Mouse (Mus musculus) embryonic facial prominence, embryonic 13.5 days (tissue): Measurements from ENCODE around the gene Tmem239. TPM values are rescaled to one million over a fixed set of nuclear protein-coding genes. Genes with fewer than 3 reads are reported as not detected.

Source experiments
- ATAC-seq: fragments of 200-750 bp; cut with Nextera tagmentation; 2 replicates; pipeline ENCODE4 v1.8.0; 2017; ENCODE audit warnings: low read depth; ENCODE audit not compliant: insufficient number of reproducible peaks, insufficient read depth, low FRiP score, low TSS enrichment
- H3K27ac ChIP-seq: fragments of 300-500 bp; sonication (generic); 2 replicates; pipeline ENCODE4 v1.5.1; 2015; ENCODE audit warnings: moderate library complexity, mild to moderate bottlenecking, inconsistent platforms
- H3K27me3 ChIP-seq: fragments of 300-500 bp; sonication (generic); 2 replicates; pipeline ENCODE4 v1.6.1; 2015; ENCODE audit warnings: mild to moderate bottlenecking, inconsistent platforms
- H3K36me3 ChIP-seq: fragments of 300-500 bp; sonication (generic); 2 replicates; pipeline ENCODE4 v1.6.1; 2015; ENCODE audit warnings: mild to moderate bottlenecking, inconsistent platforms
- H3K4me1 ChIP-seq: fragments of 300-500 bp; sonication (generic); 2 replicates; pipeline ENCODE4 v1.6.1; 2015; ENCODE audit warnings: inconsistent platforms
- H3K4me2 ChIP-seq: fragments of 300-500 bp; sonication (generic); 2 replicates; pipeline ENCODE4 v1.6.1; 2015; ENCODE audit warnings: moderate library complexity, mild to moderate bottlenecking, inconsistent platforms
- H3K4me3 ChIP-seq: fragments of 300-500 bp; sonication (generic); 2 replicates; pipeline ENCODE4 v1.5.1; 2015; ENCODE audit warnings: mild to moderate bottlenecking, inconsistent platforms
- H3K9ac ChIP-seq: fragments of 300-500 bp; sonication (generic); 2 replicates; pipeline ENCODE4 v1.6.1; 2015; ENCODE audit warnings: mild to moderate bottlenecking, inconsistent platforms
- H3K9me3 ChIP-seq: fragments of 300-500 bp; sonication (generic); 2 replicates; pipeline ENCODE4 v1.6.1; 2016; ENCODE audit warnings: inconsistent platforms
- WGBS: fragments of 180-500 bp; shearing (Covaris S2); methylation state at CpG from one replicate; pipeline ENCODE4 v1.1.7; 2015; ENCODE audit warnings: mixed read lengths; 5-methylcytosine and 5-hydroxymethylcytosine counted together
- polyA plus RNA-seq: library from polyadenylated mRNA; unstranded; fragments of >200 nt; fragmentation: Nextera tagmentation; extraction: Ambion mirVana; gene quantifications from 2 replicates; pipeline ENCODE4 v1.2.1, GENCODE M21; 2015

Gene Tmem239
- polyA plus RNA-seq, 1 experiment from 2014 or later = 0.32 TPM

DNA sequence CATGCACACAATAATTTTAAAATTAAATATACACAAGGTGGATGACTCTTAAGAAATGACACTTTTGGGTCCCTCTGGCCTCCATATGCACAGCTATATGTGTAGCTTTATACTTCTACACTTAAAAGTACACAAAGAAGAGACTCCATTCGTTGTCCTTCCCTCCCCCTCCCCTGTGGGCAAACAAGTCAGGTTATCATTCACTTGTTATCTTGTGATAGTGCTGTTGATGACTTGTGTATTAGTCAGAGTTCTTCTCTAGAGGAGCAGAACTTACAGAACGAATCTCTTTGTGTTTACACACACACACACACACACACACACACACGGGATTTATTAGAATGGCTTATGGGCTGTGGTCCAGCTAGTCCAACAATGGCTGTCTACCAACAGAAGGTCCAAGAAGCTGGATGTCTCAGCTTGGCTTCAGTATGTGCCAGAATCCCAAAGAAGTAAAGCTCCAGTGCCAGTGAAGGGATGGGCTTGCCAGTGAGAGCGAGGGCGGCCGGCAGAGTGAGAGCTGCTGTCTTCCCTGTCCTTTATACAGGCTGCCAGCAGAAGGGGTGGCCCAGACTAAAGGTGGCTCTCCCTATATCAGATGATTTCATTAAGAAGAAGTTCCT lies 48.6 kb downstream of the Tmem239 start:
- WGBS = 88% methylated on average over 6 of the region's 6 CpGs
- Histone ChIP-seq H3K4me3 (no peak overlapping the region), H3K36me3 (no peaks in the 10 kb centered on the region), H3K9me3 (no peaks in the 10 kb centered on the region), H3K27me3 (no peaks in the 10 kb centered on the region), H3K4me1 (peaks cover 20% of the 10 kb centered on the region), H3K4me2 (no peak overlapping the region), H3K27ac (no peak overlapping the region), H3K9ac (no peak overlapping the region)
- no peak for ATAC-seq

Other genes starting within 250 kb of the Tmem239 start
- gene Snrpb, start 227.1 kb upstream of the Tmem239 start, polyA plus RNA-seq = 538 and 617 TPM in 2 replicates
- gene Tmc2, start 211.3 kb upstream of the Tmem239 start, polyA plus RNA-seq = not detected in 2 replicates
- gene Nop56, start 132.0 kb upstream of the Tmem239 start, polyA plus RNA-seq = 300 and 333 TPM in 2 replicates
- 151 and 158 TPM in 2 replicates for gene Idh3b, start 121.9 kb upstream of the Tmem239 start, polyA plus RNA-seq
- gene Ebf4, start 111.3 kb upstream of the Tmem239 start, polyA plus RNA-seq = 3.9 and 4.8 TPM in 2 replicates
- gene Cpxm1, start 8.9 kb upstream of the Tmem239 start, polyA plus RNA-seq = 110 and 133 TPM in 2 replicates
- 0.32 TPM in 1 of 2 replicates, not detected in the other for gene Gm28372, start 1.2 kb upstream of the Tmem239 start, polyA plus RNA-seq
- not detected in 2 replicates for gene 1700020A23Rik, start 1.2 kb upstream of the Tmem239 start, polyA plus RNA-seq
- gene Vps16, start 17.9 kb downstream of the Tmem239 start, polyA plus RNA-seq = 105 and 108 TPM in 2 replicates
- 15.5 and 16.3 TPM in 2 replicates for gene Pced1a, start 18.2 kb downstream of the Tmem239 start, polyA plus RNA-seq
- gene Ptpra, start 43.8 kb downstream of the Tmem239 start, polyA plus RNA-seq = 113 and 114 TPM in 2 replicates
- 76.0 and 89.4 TPM in 2 replicates for gene Mrps26, start 157.3 kb downstream of the Tmem239 start, polyA plus RNA-seq
- gene Oxt, start 169.7 kb downstream of the Tmem239 start, polyA plus RNA-seq = not detected in 2 replicates
- gene Avp, start 176.1 kb downstream of the Tmem239 start, polyA plus RNA-seq = not detected in 2 replicates
- 14.7 and 16.2 TPM in 2 replicates for gene Fastkd5, start 223.5 kb downstream of the Tmem239 start, polyA plus RNA-seq
- 13.2 and 14.2 TPM in 2 replicates for gene Ubox5, start 223.6 kb downstream of the Tmem239 start, polyA plus RNA-seq
- gene Lzts3, start 236.3 kb downstream of the Tmem239 start, polyA plus RNA-seq = 4.5 and 5.1 TPM in 2 replicates